Mouse (Mus musculus) MEL (cell line): ENCODE measurements around the gene Cgref1. TPM values are rescaled to one million over a fixed set of nuclear protein-coding genes. Genes with fewer than 3 reads are reported as not detected.

Experiments used
- DNase-seq: peaks from one replicate; pipeline ENCODE4 v3.0.0; 2011; ENCODE audit warnings: low read depth, low spot score
- H3K27ac ChIP-seq: 2 replicates; pipeline ENCODE4 v1.5.1; 2012; ENCODE audit warnings: low read depth, mild to moderate bottlenecking, control low read depth, low read length, moderate library complexity; ENCODE audit not compliant: control insufficient read depth
- H3K27me3 ChIP-seq, 2 experiments: fragments of 150-350 bp in 1 of 2; sonication (generic) in 1 of 2; 2 replicates each; pipeline ENCODE4 v1.6.1; 2012; ENCODE audit warnings: low read length in 2 of 2, mild to moderate bottlenecking in 2 of 2, improper control_type of control experiment in 1 of 2, moderate library complexity in 1 of 2; ENCODE audit not compliant: insufficient read depth in 2 of 2, control insufficient read depth in 1 of 2
- H3K36me3 ChIP-seq, 2 experiments: 2 replicates each; pipeline ENCODE4 v1.6.1; 2012 to 2014; ENCODE audit warnings: low read length in 2 of 2, improper control_type of control experiment in 1 of 2, inconsistent platforms in 1 of 2, mild to moderate bottlenecking in 1 of 2; ENCODE audit not compliant: insufficient read depth in 2 of 2, control insufficient read depth in 1 of 2
- H3K4me1 ChIP-seq, 2 experiments: fragments of 150-350 bp in 1 of 2; sonication (generic) in 1 of 2; 2 replicates each; pipeline ENCODE4 v1.6.1; 2012; ENCODE audit warnings: low read length in 2 of 2, improper control_type of control experiment in 1 of 2, mild to moderate bottlenecking in 1 of 2; ENCODE audit not compliant: insufficient read depth in 2 of 2, control insufficient read depth in 1 of 2
- H3K4me3 ChIP-seq, 2 experiments: fragments of 150-350 bp in 1 of 2; sonication (generic) in 1 of 2; 2 replicates each; pipeline ENCODE4 v1.5.1; 2012; ENCODE audit warnings: low read depth in 2 of 2, low read length in 2 of 2, mild to moderate bottlenecking in 2 of 2, moderate library complexity in 2 of 2, control low read depth in 1 of 2, improper control_type of control experiment in 1 of 2; ENCODE audit not compliant: control insufficient read depth in 1 of 2, insufficient read depth in 1 of 2
- H3K79me2 ChIP-seq: 2 replicates; pipeline ENCODE4 v1.6.1; 2012; ENCODE audit warnings: mild to moderate bottlenecking, low read length, moderate library complexity; ENCODE audit not compliant: control insufficient read depth, poor library complexity, insufficient read depth
- H3K9ac ChIP-seq: 2 replicates; pipeline ENCODE4 v1.6.1; 2012; ENCODE audit warnings: low read depth, mild to moderate bottlenecking, control low read depth, low read length, moderate library complexity; ENCODE audit not compliant: control insufficient read depth, poor library complexity, severe bottlenecking
- H3K9me3 ChIP-seq: fragments of 150-350 bp; sonication (generic); replicated peaks from 2 replicates; pipeline ENCODE4 v1.6.1; 2012; ENCODE audit warnings: mild to moderate bottlenecking, low read length, improper control_type of control experiment, moderate library complexity; ENCODE audit not compliant: insufficient read depth
- BHLHE40 ChIP-seq: IDR thresholded peaks from 2 replicates; pipeline ENCODE4 v1.6.1; 2012; ENCODE audit warnings: low read depth, mild to moderate bottlenecking, inconsistent platforms, low read length, improper control_type of control experiment, borderline replicate concordance
- CHD1 ChIP-seq: IDR thresholded peaks from 2 replicates; pipeline ENCODE4 v1.6.1; 2012; ENCODE audit warnings: low read depth, mild to moderate bottlenecking, inconsistent platforms, low read length, improper control_type of control experiment
- CHD2 ChIP-seq: IDR thresholded peaks from 2 replicates; pipeline ENCODE4 v1.6.1; 2011; ENCODE audit warnings: low read length, improper control_type of control experiment
- CTCF ChIP-seq, 3 experiments: IDR thresholded peaks in 2 of 3; conservative IDR thresholded peaks in 1 of 3; 2 replicates each; pipeline ENCODE4 v1.5.1; 2011 to 2012; ENCODE audit warnings: low read length in 3 of 3, low read depth in 2 of 3, mild to moderate bottlenecking in 2 of 3, improper control_type of control experiment in 1 of 3, inconsistent platforms in 1 of 3, mixed read lengths in 1 of 3, moderate library complexity in 1 of 3; ENCODE audit not compliant: control insufficient read depth in 1 of 3, insufficient read depth in 1 of 3, poor library complexity in 1 of 3, severe bottlenecking in 1 of 3
- E2F4 ChIP-seq: IDR thresholded peaks from 2 replicates; pipeline ENCODE4 v1.6.1; 2011; ENCODE audit warnings: low read depth, low read length, improper control_type of control experiment, borderline replicate concordance
- EP300 ChIP-seq, 2 experiments: IDR thresholded peaks; 2 replicates each; pipeline ENCODE4 v1.6.1; 2011; ENCODE audit warnings: improper control_type of control experiment in 2 of 2, low read length in 2 of 2, low read depth in 1 of 2, mild to moderate bottlenecking in 1 of 2
- GATA1 ChIP-seq: IDR thresholded peaks from 2 replicates; pipeline ENCODE4 v1.6.1; 2011; ENCODE audit warnings: low read depth, low read length, improper control_type of control experiment
- HCFC1 ChIP-seq: IDR thresholded peaks from 2 replicates; pipeline ENCODE4 v1.6.1; 2012; ENCODE audit warnings: low read depth, mild to moderate bottlenecking, inconsistent platforms, low read length, improper control_type of control experiment, moderate library complexity
- JUND ChIP-seq: IDR thresholded peaks from 2 replicates; pipeline ENCODE4 v1.6.1; 2011; ENCODE audit warnings: low read depth, mild to moderate bottlenecking, improper control_type of control experiment, low read length
- KAT2A ChIP-seq: conservative IDR thresholded peaks from 2 replicates; pipeline ENCODE4 v1.6.1; 2012; ENCODE audit warnings: low read depth, low read length, improper control_type of control experiment, inconsistent platforms
- MAFK ChIP-seq: IDR thresholded peaks from 2 replicates; pipeline ENCODE4 v1.6.1; 2011; ENCODE audit warnings: low read depth, mild to moderate bottlenecking, low read length, improper control_type of control experiment, borderline replicate concordance
- MAX ChIP-seq: IDR thresholded peaks from 2 replicates; pipeline ENCODE4 v1.6.1; 2011; ENCODE audit warnings: low read length, improper control_type of control experiment
- MAZ ChIP-seq: IDR thresholded peaks from 2 replicates; pipeline ENCODE4 v1.6.1; 2012; ENCODE audit warnings: low read depth, mild to moderate bottlenecking, inconsistent platforms, low read length, improper control_type of control experiment
- MEF2A ChIP-seq: IDR thresholded peaks from 2 replicates; pipeline ENCODE4 v1.6.1; 2014; ENCODE audit warnings: low read depth, mild to moderate bottlenecking, inconsistent platforms, low read length, improper control_type of control experiment; ENCODE audit not compliant: poor library complexity, insufficient replicate concordance, severe bottlenecking; ENCODE audit errors: extremely low read depth
- MYB ChIP-seq: IDR thresholded peaks from 2 replicates; pipeline ENCODE4 v1.6.1; 2011; ENCODE audit warnings: mild to moderate bottlenecking, low read depth, low read length, improper control_type of control experiment
- MYC ChIP-seq: IDR thresholded peaks from 2 replicates; pipeline ENCODE4 v1.6.1; 2011; ENCODE audit warnings: low read depth, mild to moderate bottlenecking, low read length, improper control_type of control experiment, moderate library complexity
- NELFE ChIP-seq: IDR thresholded peaks from 2 replicates; pipeline ENCODE4 v1.6.1; 2011; ENCODE audit warnings: low read depth, low read length, improper control_type of control experiment
- NRF1 ChIP-seq: IDR thresholded peaks from 2 replicates; pipeline ENCODE4 v1.6.1; 2014; ENCODE audit warnings: low read depth, mild to moderate bottlenecking, inconsistent platforms, low read length, improper control_type of control experiment, moderate library complexity; ENCODE audit not compliant: poor library complexity, insufficient read depth, severe bottlenecking
- POLR2A ChIP-seq, 2 experiments: IDR thresholded peaks; 2 replicates each; pipeline ENCODE4 v1.6.1; 2011 to 2012; ENCODE audit warnings: low read length in 2 of 2, mild to moderate bottlenecking in 2 of 2, control low read depth in 1 of 2, improper control_type of control experiment in 1 of 2, low read depth in 1 of 2, moderate library complexity in 1 of 2; ENCODE audit not compliant: control insufficient read depth in 1 of 2, insufficient read depth in 1 of 2, poor library complexity in 1 of 2
- POLR2AphosphoS2 ChIP-seq: IDR thresholded peaks from 2 replicates; pipeline ENCODE4 v1.6.1; 2011; ENCODE audit warnings: low read length, improper control_type of control experiment
- POLR2AphosphoS5 ChIP-seq: IDR thresholded peaks from 2 replicates; pipeline ENCODE4 v1.6.1; 2012; ENCODE audit warnings: low read depth, borderline replicate concordance, mild to moderate bottlenecking, inconsistent platforms, low read length, moderate library complexity, mixed read lengths
- RCOR1 ChIP-seq: IDR thresholded peaks from 2 replicates; pipeline ENCODE4 v1.6.1; 2012; ENCODE audit warnings: low read depth, mild to moderate bottlenecking, inconsistent platforms, low read length, improper control_type of control experiment
- SIN3A ChIP-seq: IDR thresholded peaks from 2 replicates; pipeline ENCODE4 v1.6.1; 2012; ENCODE audit warnings: low read length, improper control_type of control experiment, inconsistent platforms
- SMC3 ChIP-seq: IDR thresholded peaks from 2 replicates; pipeline ENCODE4 v1.6.1; 2011; ENCODE audit warnings: low read depth, low read length, improper control_type of control experiment
- TAL1 ChIP-seq: IDR thresholded peaks from 2 replicates; pipeline ENCODE4 v1.6.1; 2012; ENCODE audit warnings: mild to moderate bottlenecking, inconsistent platforms, low read length, moderate library complexity, mixed read lengths
- TBP ChIP-seq: IDR thresholded peaks from 2 replicates; pipeline ENCODE4 v1.8.0; 2011; ENCODE audit warnings: low read depth, low read length, improper control_type of control experiment
- TCF12 ChIP-seq: IDR thresholded peaks from 2 replicates; pipeline ENCODE4 v1.6.1; 2014; ENCODE audit warnings: low read depth, mild to moderate bottlenecking, inconsistent platforms, low read length, improper control_type of control experiment, moderate library complexity
- USF2 ChIP-seq, 2 experiments: IDR thresholded peaks; 2 replicates each; pipeline ENCODE4 v1.6.1; 2011 to 2012; ENCODE audit warnings: improper control_type of control experiment in 2 of 2, low read length in 2 of 2, borderline replicate concordance in 1 of 2, inconsistent platforms in 1 of 2, low read depth in 1 of 2, mild to moderate bottlenecking in 1 of 2; ENCODE audit not compliant: insufficient read depth in 1 of 2
- ZC3H11A ChIP-seq: IDR thresholded peaks from 2 replicates; pipeline ENCODE4 v1.6.1; 2012; ENCODE audit warnings: low read depth, mild to moderate bottlenecking, inconsistent platforms, low read length, improper control_type of control experiment
- polyA plus RNA-seq, 2 experiments: library from polyadenylated mRNA; stranded (reverse) in 1 of 2; unstranded in 1 of 2; fragments of >175 nt in 1 of 2; fragments of >200 nt in 1 of 2; gene quantifications; 2 replicates each; pipeline versions ENCODE4 v1.2.1 to v1.2.4; 2012; ENCODE audit warnings: low replicate concordance in 2 of 2, low read depth in 1 of 2; ENCODE audit not compliant: insufficient read length in 2 of 2, insufficient read depth in 1 of 2, missing spikeins in 1 of 2
- total RNA-seq: library from RNA; depleted of rRNA; stranded (reverse); fragments of 300-350 nt; gene quantifications from 2 replicates; pipeline ENCODE4 v1.2.3, GENCODE M21; 2012

Gene Cgref1
- total and polyA plus RNA-seq, 3 experiments, result 1.4 TPM; not detected in 2

- TF ChIP-seq RCOR1, result 0 out of 2 replicates have a peak, but pooled peaks have one; percentile 23
- TF ChIP-seq E2F4, result no peak
- Histone ChIP-seq H3K4me3 (peak overlapping the region; percentile 84 to 89), H3K27me3 (no peaks in the 10 kb centered on the region), H3K4me1 (peaks cover 2 to 14% of the 10 kb centered on the region in 2 experiments; a peak in 3 of 4 replicates), H3K9ac (peak overlapping the region; percentile 76), H3K9me3 (no peaks in the 10 kb centered on the region), H3K27ac (peak overlapping the region; percentile 43), H3K36me3 (peaks cover 0 to 7% of the 10 kb centered on the region in 2 experiments; a peak in 2 of 4 replicates), H3K79me2 (peaks cover 3% of the 10 kb centered on the region; the same call in 1 of the 2 replicates)
- peak; percentile 48 for DNase-seq
Observed at GRCm38 (mm10) chr5:30950451-30950850, 5.1 kb upstream of the Cgref1 start.

- H3K4me1 ChIP-seq, result peaks cover 2 to 14% of the 10 kb centered on the region in 2 experiments; a peak in 3 of 4 replicates
- peak; percentile 82 for TF ChIP-seq SIN3A
- no peak for TF ChIP-seq ZC3H11A
- TF ChIP-seq USF2 (IDR thresholded peaks at IDR 0.05; ENCODE audit: borderline replicate concordance in 1 of 2, insufficient read depth in 1 of 2, low read depth in 1 of 2, low read length in 2 of 2), result no peak
- peak; percentile 31; the same call in 1 of the 2 replicates for TF ChIP-seq NRF1
- TF ChIP-seq MEF2A, result no peak
- TF ChIP-seq TCF12, result peak; percentile 52
- peak; percentile 17; the same call in 1 of the 2 replicates for TF ChIP-seq SMC3
- peak; percentile 67; the same call in 1 of the 2 replicates for TF ChIP-seq HCFC1
- peak; percentile 67; the same call in 1 of the 2 replicates for TF ChIP-seq TBP
- no peak for TF ChIP-seq CHD2
- TF ChIP-seq MYB, result no peak
- TF ChIP-seq TAL1, result no peak
- TF ChIP-seq MAX, result peak; percentile 62
- TF ChIP-seq JUND, result no peak
- peak; percentile 47; the same call in 1 of the 2 replicates for TF ChIP-seq RCOR1
- TF ChIP-seq POLR2AphosphoS5, result peak; percentile 58; the same call in 1 of the 2 replicates
- TF ChIP-seq CHD1, result peak; percentile 36; the same call in 1 of the 2 replicates
- TF ChIP-seq POLR2A (IDR thresholded peaks at IDR 0.05; ENCODE audit: control insufficient read depth in 1 of 2, insufficient read depth in 1 of 2, low read depth in 1 of 2, low read length in 2 of 2, poor library complexity in 1 of 2), result peak; percentile 86 to 90
- peak; percentile 92 for TF ChIP-seq MAZ
- TF ChIP-seq BHLHE40, result no peak
- no peak for TF ChIP-seq MAFK
- TF ChIP-seq POLR2AphosphoS2, result peak; percentile 86
- peak; percentile 92 for TF ChIP-seq NELFE
- TF ChIP-seq CTCF (IDR thresholded peaks at IDR 0.05 in 2 of 3, conservative IDR thresholded peaks at IDR 0.05 in 1 of 3; ENCODE audit: control insufficient read depth in 1 of 3, insufficient read depth in 1 of 3, low read depth in 2 of 3, low read length in 3 of 3, poor library complexity in 1 of 3, severe bottlenecking in 1 of 3), result peak in 2 of 3 experiments; percentile 26 to 40; a peak in 4 of 6 replicates
- TF ChIP-seq MYC, result peak; percentile 30; the same call in 1 of the 2 replicates
- TF ChIP-seq KAT2A, result no peak; the same call in 1 of the 2 replicates
- no peak for TF ChIP-seq E2F4
- peak; percentile 27 to 49; a peak in 1 of 4 replicates for TF ChIP-seq EP300 (IDR thresholded peaks at IDR 0.05; ENCODE audit: low read depth in 1 of 2, low read length in 2 of 2)
- no peak for TF ChIP-seq GATA1
Observed at GRCm38 (mm10) chr5:30949654-30950326, 4.4 kb upstream of the Cgref1 start.

More at GRCm38 (mm10) chr5:30949654-30950326, 4.4 kb upstream of the Cgref1 start:
- peak; percentile 99 for DNase-seq
- Histone ChIP-seq H3K27me3 (no peaks in the 10 kb centered on the region), H3K4me3 (peak overlapping the region; percentile 84 to 89), H3K9ac (peak overlapping the region; percentile 77), H3K79me2 (peaks cover 3% of the 10 kb centered on the region; the same call in 1 of the 2 replicates), H3K36me3 (peaks cover 0 to 7% of the 10 kb centered on the region in 2 experiments; a peak in 2 of 4 replicates), H3K27ac (peak overlapping the region; percentile 69), H3K9me3 (no peaks in the 10 kb centered on the region)
